Mouse (Mus musculus): ENCODE measurements at regions not wholly inside any gene's neighbourhood (a gene's known extent, or its start where the extent isn't known, plus 50 kb on each side); places are given as distances from the start of the nearest gene placed in this dataset.

GRCm38 (mm10) chr10:54548526-54548925 is 472.1 kb upstream of the Man1a start:
- Histone ChIP-seq H3K36me3 (replicated peaks; ENCODE audit: control insufficient read depth, insufficient read depth, low read length) (no peaks in the 10 kb centered on the region), H3K4me1 (ENCODE audit: control insufficient read depth, insufficient read depth) (no peaks in the 10 kb centered on the region), H3K4me3 (ENCODE audit: low read depth, low read length) (no peak overlapping the region), H3K9ac (replicated peaks; ENCODE audit: low read depth, low read length) (no peak overlapping the region), H3K9me3 (replicated peaks; ENCODE audit: control insufficient read depth, low read length) (no peaks in the 10 kb centered on the region), H3K4me2 (ENCODE audit: low read depth, low read length) (no peak overlapping the region), H3K27me3 (ENCODE audit: control insufficient read depth, insufficient read depth, low read length) (no peaks in the 10 kb centered on the region), H3K27ac (ENCODE audit: low read depth) (no peak overlapping the region)
- ATAC-seq (ENCODE audit: insufficient read depth, low read depth), result no peak
- DNase-seq (ENCODE audit: low spot score), result no peak
- 64% methylated on average over 1 of the region's 1 CpGs for WGBS
- no peak for TF ChIP-seq EP300 (IDR thresholded peaks at IDR 0.05; ENCODE audit: low read depth)
- TF ChIP-seq CTCF (IDR thresholded peaks at IDR 0.05; ENCODE audit: low read depth), result no peak

DNA sequence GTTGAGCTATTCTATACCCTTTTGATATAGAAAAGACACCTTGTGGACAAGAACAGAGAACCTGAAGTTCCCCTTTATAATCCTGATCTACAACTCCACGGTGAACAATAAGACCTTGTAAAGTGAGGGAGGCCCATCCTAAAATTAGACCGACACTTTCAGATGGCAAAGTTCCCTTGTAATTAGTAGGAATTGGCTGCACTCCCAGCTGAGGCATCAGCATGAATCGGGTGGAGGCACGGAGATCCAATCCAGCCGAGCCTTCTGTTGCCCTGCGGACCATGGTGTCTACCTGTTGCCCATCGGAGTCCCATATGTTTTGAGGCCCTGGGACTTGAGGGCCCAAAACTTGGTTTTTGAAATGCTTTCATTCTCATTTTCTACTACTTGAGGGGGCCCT is 456.2 kb upstream of the Man1a start:
- 87% methylated on average over 7 of the region's 7 CpGs for WGBS
- Histone ChIP-seq H3K27me3 (ENCODE audit: control insufficient read depth, insufficient read depth, low read length) (no peaks in the 10 kb centered on the region), H3K4me3 (ENCODE audit: low read depth, low read length) (no peak overlapping the region), H3K4me1 (ENCODE audit: control insufficient read depth, insufficient read depth) (no peaks in the 10 kb centered on the region), H3K9ac (replicated peaks; ENCODE audit: low read depth, low read length) (no peak overlapping the region), H3K4me2 (ENCODE audit: low read depth, low read length) (no peak overlapping the region), H3K9me3 (replicated peaks; ENCODE audit: control insufficient read depth, low read length) (0 out of 2 replicates have a peak, but pooled peaks cover 4% of the 10 kb centered on the region), H3K27ac (ENCODE audit: low read depth) (no peak overlapping the region), H3K36me3 (replicated peaks; ENCODE audit: control insufficient read depth, insufficient read depth, low read length) (no peaks in the 10 kb centered on the region)
- no peak for DNase-seq (ENCODE audit: low spot score)
- TF ChIP-seq CTCF (IDR thresholded peaks at IDR 0.05; ENCODE audit: low read depth) (no peak), EP300 (IDR thresholded peaks at IDR 0.05; ENCODE audit: low read depth) (no peak)
- no peak for ATAC-seq (ENCODE audit: insufficient read depth, low read depth)

DNA sequence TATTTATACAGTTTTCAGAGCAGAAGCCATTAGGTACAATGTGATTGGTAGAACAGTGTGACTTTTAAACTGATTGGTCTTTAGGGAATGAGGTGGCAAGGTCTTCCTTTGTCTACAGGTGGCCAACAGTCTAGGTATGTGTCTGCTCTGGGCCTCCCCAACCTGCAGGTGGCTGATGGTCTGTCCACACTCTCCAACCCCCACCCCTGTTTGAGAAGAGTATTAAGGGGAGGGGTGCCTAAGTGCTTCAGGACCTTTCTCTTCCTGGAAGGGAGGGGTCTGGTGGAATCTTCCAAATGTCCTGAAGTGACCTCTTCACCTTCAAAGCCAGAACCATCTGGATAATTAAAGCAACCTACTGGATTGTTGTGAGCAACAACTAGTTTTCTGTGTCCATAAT is 434.4 kb upstream of the Man1a start:
- H3K4me3 ChIP-seq (ENCODE audit: low read depth, low read length), result no peak overlapping the region
- DNase-seq (ENCODE audit: low spot score) (no peak), ATAC-seq (ENCODE audit: insufficient read depth, low read depth) (no peak)
- H3K4me1 ChIP-seq (ENCODE audit: control insufficient read depth, insufficient read depth), result no peaks in the 10 kb centered on the region
- H3K27me3 ChIP-seq (ENCODE audit: control insufficient read depth, insufficient read depth, low read length), result no peaks in the 10 kb centered on the region
- H3K9me3 ChIP-seq (replicated peaks; ENCODE audit: control insufficient read depth, low read length), result no peaks in the 10 kb centered on the region
- H3K27ac ChIP-seq (ENCODE audit: low read depth), result no peak overlapping the region
- TF ChIP-seq EP300 (IDR thresholded peaks at IDR 0.05; ENCODE audit: low read depth) (no peak), CTCF (IDR thresholded peaks at IDR 0.05; ENCODE audit: low read depth) (no peak)
- no peak overlapping the region for H3K4me2 ChIP-seq (ENCODE audit: low read depth, low read length)
- H3K36me3 ChIP-seq (replicated peaks; ENCODE audit: control insufficient read depth, insufficient read depth, low read length), result no peaks in the 10 kb centered on the region
- H3K9ac ChIP-seq (replicated peaks; ENCODE audit: low read depth, low read length), result no peak overlapping the region

GRCm38 (mm10) chr10:54509766-54510165 is 433.4 kb upstream of the Man1a start:
- Histone ChIP-seq H3K4me2 (ENCODE audit: low read depth, low read length) (no peak overlapping the region), H3K4me1 (ENCODE audit: control insufficient read depth, insufficient read depth) (no peaks in the 10 kb centered on the region), H3K36me3 (replicated peaks; ENCODE audit: control insufficient read depth, insufficient read depth, low read length) (no peaks in the 10 kb centered on the region), H3K9me3 (replicated peaks; ENCODE audit: control insufficient read depth, low read length) (no peaks in the 10 kb centered on the region), H3K4me3 (ENCODE audit: low read depth, low read length) (no peak overlapping the region), H3K27me3 (ENCODE audit: control insufficient read depth, insufficient read depth, low read length) (no peaks in the 10 kb centered on the region), H3K27ac (ENCODE audit: low read depth) (no peak overlapping the region), H3K9ac (replicated peaks; ENCODE audit: low read depth, low read length) (no peak overlapping the region)
- TF ChIP-seq EP300 (IDR thresholded peaks at IDR 0.05; ENCODE audit: low read depth) (no peak), CTCF (IDR thresholded peaks at IDR 0.05; ENCODE audit: low read depth) (no peak)
- ATAC-seq (ENCODE audit: insufficient read depth, low read depth) (no peak), DNase-seq (ENCODE audit: low spot score) (no peak)
